ENCODE assay signal across 22 mouse cellular contexts in genomic region chr1:136165436-136165835, GRCm38 (mm10). TPM values are rescaled to one million over a fixed set of nuclear protein-coding genes. Genes with fewer than 3 reads are reported as not detected.
A peak's percentile ranks its signal among the peaks of the same experiment; 100 is the strongest.
DNase-seq lines count a peak whose midpoint lies in the region; ATAC-seq and TF ChIP-seq lines count a peak whose summit lies in the region.
"Had no signal": no experiment of that assay in that cellular context is flagged by ENCODE, and none has a peak within 500 bp of the region (broad histone marks: within the 10 kb centered on the region; RNA-seq: fewer than 3 reads in every experiment).

No protein-coding gene starts in this region.

- no peak overlapping the region for H3K4me2 ChIP-seq in midbrain, embryonic 12.5 days (replicated peaks)
- H3K4me2 ChIP-seq: heart, embryonic 13.5 days; limb, embryonic 12.5 days; liver, embryonic 13.5 days had no signal

- 45% methylated on average over 2 of the region's 2 CpGs for WGBS in midbrain, embryonic 12.5 days

- peaks cover 74% of the 10 kb centered on the region for H3K36me3 ChIP-seq in midbrain, embryonic 12.5 days
- H3K36me3 ChIP-seq: liver, embryonic 13.5 days had no signal

- H3K4me1 ChIP-seq in midbrain, embryonic 12.5 days: peaks cover 9% of the 10 kb centered on the region; the same call in 1 of the 2 replicates
- H3K4me1 ChIP-seq: limb, embryonic 12.5 days had no signal

- no peak for DNase-seq in layer of hippocampus, adult 2 months (ENCODE audit: low spot score in 2 of 2)
- no peak for DNase-seq in layer of hippocampus, postnatal 36 days
- peak; percentile 59 for DNase-seq in brain, embryonic 14.5 days (ENCODE audit: low read depth)
- DNase-seq in retina, postnatal 1 day: peak; percentile 63
- DNase-seq in cerebellum, postnatal 4 days (ENCODE audit: low spot score in 2 of 2): no peak
- DNase-seq: cerebellum, postnatal 10 days; heart, postnatal 36 days; kidney, postnatal 10 days; liver, embryonic 13.5 days; right cerebral cortex, adult 18-20 months; thymus, adult 2 months had no signal

- TF ChIP-seq CTCF in layer of hippocampus, adult 2 months (conservative IDR thresholded peaks at IDR 0.05): no peak
- no peak for TF ChIP-seq CTCF in brain, embryonic 14.5 days (IDR thresholded peaks at IDR 0.05; ENCODE audit: borderline replicate concordance, extremely low read depth, insufficient read depth, insufficient read length)

- H3K27me3 ChIP-seq in midbrain, embryonic 12.5 days: no peaks in the 10 kb centered on the region
- H3K27me3 ChIP-seq: heart, embryonic 13.5 days; limb, embryonic 12.5 days; liver, embryonic 13.5 days had no signal

- H3K4me3 ChIP-seq in layer of hippocampus, adult 2 months: no peak overlapping the region
- H3K4me3 ChIP-seq in midbrain, embryonic 12.5 days: no peak overlapping the region
- H3K4me3 ChIP-seq: embryonic facial prominence, embryonic 10.5 days; erythroblast, embryonic 14.5 days; heart, embryonic 13.5 days; limb, embryonic 12.5 days; liver, embryonic 13.5 days had no signal

- ATAC-seq in midbrain, embryonic 12.5 days (ENCODE audit: low FRiP score, low read depth): 0 out of 2 replicates have a peak, but pooled peaks have one; percentile 20
- no peak for ATAC-seq in frontal cortex, adult (ENCODE audit: low TSS enrichment)
- ATAC-seq: intestine, postnatal 0 days had no signal

- H3K9me3 ChIP-seq in midbrain, embryonic 12.5 days: no peaks in the 10 kb centered on the region
- H3K9me3 ChIP-seq: embryonic facial prominence, embryonic 10.5 days; heart, embryonic 13.5 days; limb, embryonic 12.5 days; liver, embryonic 13.5 days had no signal

- no peak overlapping the region for H3K9ac ChIP-seq in midbrain, embryonic 12.5 days (replicated peaks)
- H3K9ac ChIP-seq: heart, embryonic 13.5 days; limb, embryonic 12.5 days; liver, embryonic 13.5 days had no signal

- no peak for TF ChIP-seq POLR2A in brain, embryonic 14.5 days (IDR thresholded peaks at IDR 0.05; ENCODE audit: borderline replicate concordance, extremely low read depth, insufficient read depth, insufficient read length, poor library complexity, severe bottlenecking)

- H3K27ac ChIP-seq in layer of hippocampus, adult 2 months: 0 out of 2 replicates have a peak overlapping the region, but pooled peaks have one; percentile 4
- no peak overlapping the region for H3K27ac ChIP-seq in midbrain, embryonic 12.5 days (replicated peaks)
- H3K27ac ChIP-seq: embryonic facial prominence, embryonic 10.5 days; heart, embryonic 13.5 days; limb, embryonic 12.5 days; liver, embryonic 13.5 days had no signal

RNA-seq across cellular contexts. Expression of gene Kif21b, which starts 34.2 kb away (rescaled TPM):
- 10 to 100 TPM; 33.9 to 36.5 TPM for total RNA-seq in layer of hippocampus, adult 2 months (2021)
- 10 to 100 TPM; 34.5 to 36.2 TPM for total RNA-seq in layer of hippocampus, postnatal 36 days (2021)
- 140 and 182 TPM in 2 replicates for polyA plus RNA-seq in brain, embryonic 14.5 days (2012; rRNA removed)
- polyA plus RNA-seq in midbrain, embryonic 12.5 days (2016; fragmentation: Nextera tagmentation; extraction: Ambion mirVana): 30.8 and 34.2 TPM in 2 replicates

RNA-seq across cellular contexts. Expression of gene Mroh3, which starts 47.2 kb away (rescaled TPM):
- total RNA-seq in layer of hippocampus, adult 2 months (2021): 1 to 10 TPM; 1.3 to 1.5 TPM
- 1 to 10 TPM; 1.4 to 1.6 TPM for total RNA-seq in layer of hippocampus, postnatal 36 days (2021)
- polyA plus RNA-seq in brain, embryonic 14.5 days (2012; rRNA removed): 0.50 and 0.77 TPM in 2 replicates
- polyA plus RNA-seq in midbrain, embryonic 12.5 days (2016; fragmentation: Nextera tagmentation; extraction: Ambion mirVana): 0.38 and 0.43 TPM in 2 replicates
- total RNA-seq: adrenal gland, postnatal 4 days; gastrocnemius, adult 18-20 months; granulocyte monocyte progenitor cell, adult 5-6 weeks; heart, postnatal 36 days had no signal
- polyA plus RNA-seq: erythroblast, embryonic 14.5 days; heart, embryonic 13.5 days; liver, embryonic 13.5 days; lung, embryonic 16.5 days had no signal

Comparison
In these comparisons a context has a peak if more than half of its experiments do, and no peak if none do; other contexts are left out.
1. DNase-seq: peak in brain, embryonic 14.5 days (single experiment) and retina, postnatal 1 day (single experiment); none in layer of hippocampus, adult 2 months (0 of 2), layer of hippocampus, postnatal 36 days (0 of 2) and cerebellum, postnatal 4 days (0 of 2).